Mouse (Mus musculus): Measurements from ENCODE around the gene Asic5. TPM values are rescaled to one million over a fixed set of nuclear protein-coding genes. Genes with fewer than 3 reads are reported as not detected.
A peak's percentile ranks its signal among the peaks of the same experiment; 100 is the strongest.

Asic5 gene
- not detected for total RNA-seq (2021)
- long read RNA-seq, experiment 1: 0 reads
- long read RNA-seq, experiment 2: 0 reads

DNA sequence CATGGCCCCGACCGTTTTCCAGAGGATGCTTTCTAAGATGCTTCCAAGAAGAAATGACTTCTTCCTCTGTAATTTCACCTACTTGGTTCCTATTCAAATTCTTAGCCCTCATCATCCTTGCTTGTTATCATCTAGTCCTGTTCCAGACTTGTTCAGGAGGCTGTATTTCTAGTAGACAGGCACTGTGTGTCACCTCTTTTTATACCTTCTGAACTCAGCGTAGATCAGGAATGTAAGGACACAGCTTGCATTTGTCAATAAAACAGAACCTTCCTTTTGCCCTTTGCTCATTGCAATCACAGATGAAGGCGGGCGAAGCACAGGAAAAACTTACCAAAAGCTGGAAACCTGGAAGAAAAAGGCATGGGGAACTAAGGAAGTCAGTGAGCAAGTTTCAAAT is at the start of gene Asic5:
Asic5 (plus strand) TSS at position 301 of the 400 bp plus-strand sequence.
- no peak for DNase-seq
- Histone ChIP-seq H3K27ac (no peak within 1 kb of the TSS), H3K4me3 (no peak within 1 kb of the TSS)
- intact Hi-C loops (cut with DNase I): no loop called here
- no peak for TF ChIP-seq CTCF (IDR thresholded peaks at IDR 0.05)

DNA sequence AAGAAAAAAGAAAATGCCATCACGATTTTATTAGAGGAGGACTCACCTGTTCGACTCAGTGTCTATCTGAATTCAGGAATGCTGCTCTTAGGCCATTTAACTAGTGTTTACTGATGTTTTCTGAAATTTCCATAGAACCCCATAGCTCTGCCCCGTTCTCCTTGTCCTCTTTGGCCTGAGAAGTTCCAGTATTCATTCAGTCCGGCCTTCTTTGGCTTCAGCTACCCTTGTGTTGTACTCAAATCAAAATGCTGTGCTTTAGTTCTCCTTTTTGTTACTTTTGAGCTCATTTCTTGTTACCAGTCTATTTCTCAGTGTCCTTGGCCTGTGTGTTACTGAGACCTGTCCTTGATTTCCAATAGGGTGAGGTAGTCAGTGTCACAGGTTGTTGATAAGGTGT is 48.7 kb upstream of the Asic5 start:
- no peak for TF ChIP-seq CTCF (IDR thresholded peaks at IDR 0.05)
- peak overlapping the region; percentile 86 for H3K4me3 ChIP-seq
- H3K27ac ChIP-seq: peak overlapping the region; percentile 99; the same call in 1 of the 2 replicates
- intact Hi-C loops (cut with DNase I): no loop called here
- no peak for DNase-seq

GRCm38 (mm10) chr3:81938924-81939323 is 43.2 kb upstream of the Asic5 start:
- Histone ChIP-seq H3K27ac (no peak overlapping the region), H3K4me3 (no peak overlapping the region)
- TF ChIP-seq CTCF (IDR thresholded peaks at IDR 0.05): no peak
- DNase-seq: no peak
- intact Hi-C loops (cut with DNase I): no loop called here

- no peak for TF ChIP-seq CTCF (IDR thresholded peaks at IDR 0.05)
- no peak for DNase-seq
- H3K4me3 ChIP-seq: no peak overlapping the region
- no peak overlapping the region for H3K27ac ChIP-seq
- intact Hi-C loops (cut with DNase I): no loop called here
Measured at GRCm38 (mm10) chr3:81942341-81942740, 39.7 kb upstream of the Asic5 start.

- TF ChIP-seq CTCF (IDR thresholded peaks at IDR 0.05): no peak
- DNase-seq: no peak
- Histone ChIP-seq H3K4me3 (no peak overlapping the region), H3K27ac (no peak overlapping the region)
- intact Hi-C loops (cut with DNase I): no loop called here
Measured at GRCm38 (mm10) chr3:81943097-81943496, 39.0 kb upstream of the Asic5 start.

- no peak overlapping the region for H3K27ac ChIP-seq
- intact Hi-C loops (cut with DNase I): no loop called here
- H3K4me3 ChIP-seq: no peak overlapping the region
- no peak for TF ChIP-seq CTCF (IDR thresholded peaks at IDR 0.05)
- no peak for DNase-seq
Measured at GRCm38 (mm10) chr3:81944851-81945393, 37.2 kb upstream of the Asic5 start.

GRCm38 (mm10) chr3:81949048-81949447 is 33.0 kb upstream of the Asic5 start:
- H3K27ac ChIP-seq: no peak overlapping the region
- intact Hi-C loops (cut with DNase I): no loop called here
- H3K4me3 ChIP-seq: no peak overlapping the region
- TF ChIP-seq CTCF (IDR thresholded peaks at IDR 0.05): no peak
- no peak for DNase-seq

- no peak for TF ChIP-seq CTCF (IDR thresholded peaks at IDR 0.05)
- no peak for DNase-seq
- Histone ChIP-seq H3K27ac (no peak overlapping the region), H3K4me3 (no peak overlapping the region)
- intact Hi-C loops (cut with DNase I): no loop called here
Measured at GRCm38 (mm10) chr3:81951785-81952184, 30.3 kb upstream of the Asic5 start.

DNA sequence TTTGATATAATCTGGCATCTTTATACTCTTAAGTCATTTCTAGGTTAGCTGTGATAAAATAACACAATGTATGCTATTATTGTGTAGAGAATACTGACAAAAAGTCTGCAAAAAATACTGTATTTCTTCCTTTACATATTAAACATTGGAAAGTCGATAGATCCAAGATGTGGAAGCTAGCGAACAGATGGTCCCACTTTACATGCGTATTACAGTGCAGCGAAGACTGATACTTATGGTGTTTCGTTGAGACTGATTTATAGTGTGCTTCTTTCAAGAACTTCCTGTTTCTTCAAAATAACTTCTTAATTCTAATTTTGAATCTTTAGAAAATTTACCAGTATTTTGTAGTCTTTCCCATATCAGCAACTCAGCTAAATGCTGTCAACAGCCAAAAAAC is 24.6 kb upstream of the Asic5 start:
- no peak for DNase-seq
- intact Hi-C loops (cut with DNase I): no loop called here
- no peak overlapping the region for H3K27ac ChIP-seq
- TF ChIP-seq CTCF (IDR thresholded peaks at IDR 0.05): no peak
- H3K4me3 ChIP-seq: no peak overlapping the region

DNA sequence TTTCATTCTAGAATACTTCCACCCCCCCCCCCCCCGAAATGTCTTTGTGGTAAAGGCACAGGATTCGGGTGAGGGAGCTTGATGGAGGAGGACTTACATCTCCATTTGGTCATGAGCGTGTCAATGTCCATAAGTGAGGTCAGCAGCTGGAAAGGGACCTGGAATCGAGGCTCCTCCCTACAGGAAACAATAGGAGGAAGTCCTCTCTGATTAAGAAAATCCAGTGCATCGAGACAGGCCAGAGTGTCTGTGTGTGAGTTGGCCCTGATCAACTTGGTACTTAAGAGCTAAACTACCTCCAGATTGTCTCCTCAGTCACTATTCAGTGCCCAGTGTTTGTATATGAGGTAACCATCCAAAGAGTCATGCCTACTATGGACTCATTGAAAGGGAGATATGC is 20.8 kb upstream of the Asic5 start:
- H3K4me3 ChIP-seq: no peak overlapping the region
- TF ChIP-seq CTCF (IDR thresholded peaks at IDR 0.05): no peak
- no peak for DNase-seq
- no peak overlapping the region for H3K27ac ChIP-seq
- intact Hi-C loops (cut with DNase I): no loop called here

DNA sequence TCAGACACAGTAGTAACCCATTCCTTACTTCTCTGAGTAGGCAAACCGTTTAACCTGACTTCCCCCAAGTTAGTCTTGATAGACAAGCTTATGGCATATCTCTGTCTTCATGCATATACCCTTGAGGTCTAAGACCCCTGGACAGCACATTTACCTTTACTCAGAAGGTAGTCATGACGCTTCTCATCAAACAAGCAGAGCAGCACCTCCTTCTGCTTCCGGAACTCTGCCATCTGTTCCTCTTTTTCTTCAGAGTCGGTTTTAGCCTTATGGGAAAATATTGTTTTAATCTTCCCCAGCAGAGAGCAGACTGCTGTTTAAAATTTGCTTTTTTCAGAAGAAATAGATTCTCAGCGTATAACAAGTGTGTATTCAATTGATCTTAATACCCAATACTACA is 18.3 kb upstream of the Asic5 start:
- intact Hi-C loops (cut with DNase I): no loop called here
- H3K4me3 ChIP-seq: no peak overlapping the region
- no peak for TF ChIP-seq CTCF (IDR thresholded peaks at IDR 0.05)
- DNase-seq: no peak
- H3K27ac ChIP-seq: no peak overlapping the region

DNA sequence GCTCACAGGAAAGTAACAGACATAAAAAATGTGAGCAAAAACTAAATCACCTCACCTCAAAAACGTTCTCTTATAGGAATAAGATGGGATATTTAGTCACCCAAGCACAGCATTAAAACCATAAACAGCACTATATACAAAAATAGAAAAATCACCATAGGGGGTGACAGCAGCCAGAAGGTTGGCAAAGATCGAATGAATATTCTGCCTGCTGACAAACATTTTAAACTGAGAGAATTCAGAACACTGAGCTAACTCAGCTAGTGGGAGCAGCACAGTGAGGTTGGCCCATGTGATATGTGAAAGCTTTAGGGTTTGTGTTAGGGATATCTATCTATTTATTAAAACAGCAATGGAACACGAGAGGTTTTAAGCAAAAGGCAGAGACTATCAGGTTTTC is 17.5 kb upstream of the Asic5 start:
- Histone ChIP-seq H3K4me3 (no peak overlapping the region), H3K27ac (no peak overlapping the region)
- no peak for TF ChIP-seq CTCF (IDR thresholded peaks at IDR 0.05)
- no peak for DNase-seq
- intact Hi-C loops (cut with DNase I): no loop called here

DNA sequence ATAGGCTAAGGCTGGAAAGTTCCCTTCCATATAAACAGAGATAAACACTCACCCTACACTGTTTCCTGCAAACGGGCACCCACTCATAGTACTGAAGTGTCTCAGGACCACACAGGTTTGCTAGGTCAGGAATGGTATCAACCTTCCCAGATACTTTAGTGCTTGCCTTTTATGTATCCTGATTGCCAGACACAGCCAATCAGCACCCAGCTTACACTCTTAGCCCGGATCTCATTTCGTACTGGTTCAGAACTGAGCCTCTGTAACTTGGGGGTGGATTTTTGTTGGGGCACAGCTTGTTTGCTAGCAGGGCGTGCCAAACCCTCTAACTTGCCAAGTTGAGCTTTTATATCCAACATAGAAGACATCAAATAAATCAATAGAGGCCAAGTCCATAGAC is 6.5 kb upstream of the Asic5 start:
- H3K4me3 ChIP-seq: no peak overlapping the region
- H3K27ac ChIP-seq: no peak overlapping the region
- intact Hi-C loops (cut with DNase I): no loop called here
- no peak for DNase-seq
- TF ChIP-seq CTCF (IDR thresholded peaks at IDR 0.05): no peak

DNA sequence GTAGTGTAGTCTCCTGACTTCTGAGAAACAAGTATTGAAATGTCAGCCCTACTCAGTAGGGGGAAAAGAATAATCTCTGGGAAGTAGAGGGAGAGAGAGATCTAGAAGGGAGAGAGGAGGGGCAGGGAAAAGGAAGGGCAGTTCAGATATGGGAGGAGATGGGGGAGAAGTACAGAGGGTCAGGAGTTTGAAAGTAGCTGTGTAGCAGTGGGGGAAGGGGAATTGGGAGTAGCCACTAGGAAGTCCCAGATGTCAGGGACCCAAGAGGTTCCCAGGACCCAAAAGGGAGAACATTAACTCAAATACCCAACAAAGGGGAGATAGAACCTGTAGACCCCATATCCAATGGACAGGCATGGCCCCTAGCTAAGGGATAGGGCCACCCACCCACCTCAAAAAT is 6.0 kb upstream of the Asic5 start, which contains the start of gene Tdo2:
Tdo2 (minus strand) TSS at position 101 of the 400 bp plus-strand sequence.
- no peak within 1 kb of the TSS for H3K4me3 ChIP-seq
- intact Hi-C loops (cut with DNase I): no loop called here
- TF ChIP-seq CTCF (IDR thresholded peaks at IDR 0.05): no peak
- H3K27ac ChIP-seq: no peak within 1 kb of the TSS
- no peak for DNase-seq
